Mouse (Mus musculus): ENCODE results near the gene Elmod3.
"Not testable (repeated sequence)": the region's sequence is repeated elsewhere in the genome, so short reads cannot be mapped to it uniquely, and the experiment has no call there.

Elmod3 gene

DNA sequence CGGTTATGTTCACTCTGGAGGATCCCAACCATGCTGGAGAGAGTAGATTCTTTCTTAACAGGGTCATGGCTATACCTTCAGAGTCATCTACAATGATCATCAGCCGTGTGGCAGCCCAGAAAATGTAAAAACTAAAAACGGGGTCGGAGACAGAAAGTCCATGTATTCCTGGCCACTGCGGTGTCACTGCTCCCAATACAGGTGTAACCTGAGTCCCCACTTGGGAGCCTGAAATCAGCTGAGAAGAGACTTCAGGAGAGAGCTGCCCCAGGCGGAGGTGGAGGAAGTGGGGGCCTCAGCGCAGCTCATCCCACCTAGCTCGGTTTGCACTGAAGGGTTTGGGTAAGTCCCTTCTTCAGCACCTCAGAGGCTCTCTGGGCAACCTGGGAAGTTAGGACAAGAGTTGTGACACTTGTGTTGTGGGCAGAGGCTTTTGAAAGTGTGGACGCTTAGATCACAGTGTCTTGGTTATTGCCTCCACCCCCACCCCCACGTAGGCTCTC is 60.2 kb downstream of the Elmod3 start:
- no peak for DNase-seq (ENCODE audit: extremely low spot score, low spot score)

DNA sequence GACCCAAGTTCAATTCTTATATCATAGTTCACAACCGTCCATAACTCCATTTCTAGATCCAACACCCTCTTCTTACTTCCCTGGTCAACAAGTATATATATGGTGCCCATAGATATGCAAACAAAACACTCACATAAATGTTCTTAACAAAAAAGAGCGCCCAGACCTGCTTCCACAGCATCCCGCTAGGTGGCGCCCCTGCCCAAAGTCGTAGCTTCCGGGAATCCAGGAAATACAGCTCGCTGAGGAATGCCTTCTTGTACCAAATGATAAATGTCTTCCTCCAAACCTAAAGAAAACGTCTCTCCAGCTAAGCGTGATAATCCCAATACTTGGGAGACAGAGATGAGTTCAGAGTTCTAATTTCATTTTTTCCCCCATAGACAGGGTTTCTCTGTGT is 63.0 kb downstream of the Elmod3 start:
- DNase-seq (ENCODE audit: extremely low spot score, low spot score) = peak; percentile 81

DNA sequence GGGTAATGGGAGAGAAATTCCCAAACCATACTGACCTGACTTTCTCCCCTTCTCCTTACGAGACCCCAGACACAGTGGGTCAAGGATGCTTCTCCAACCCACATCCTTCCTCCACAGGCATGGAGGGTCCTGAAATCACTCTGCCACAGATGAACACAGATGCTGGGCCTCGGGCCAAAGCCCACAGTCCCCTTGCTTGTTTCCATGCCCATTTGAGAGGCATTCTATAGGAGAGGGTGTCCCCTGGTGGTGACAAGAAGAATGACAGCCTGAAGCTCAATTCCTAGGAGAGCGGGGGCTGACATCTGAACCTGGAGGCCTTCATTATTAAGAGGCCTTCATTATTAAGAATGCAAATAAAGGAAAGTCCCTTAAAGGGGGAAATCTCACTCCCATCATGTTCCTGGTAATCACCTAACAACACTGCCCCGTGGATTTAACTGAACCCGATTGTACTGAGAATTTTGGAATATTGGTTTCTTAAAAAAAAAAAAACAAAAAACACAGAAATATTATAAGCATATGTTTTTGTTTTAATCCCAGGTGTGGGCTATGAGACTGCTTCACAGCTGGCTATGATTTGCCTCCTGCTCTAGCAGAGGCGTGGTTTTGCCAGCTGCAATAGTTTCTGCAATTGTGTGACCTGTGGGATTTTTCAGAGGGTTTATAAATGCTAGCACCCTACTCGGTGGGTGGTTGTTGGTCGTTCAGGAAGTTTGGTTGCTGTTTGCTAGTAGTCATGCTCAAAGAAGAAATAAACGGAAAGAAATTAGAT is 64.0 kb downstream of the Elmod3 start:
- DNase-seq (ENCODE audit: extremely low spot score, low spot score) = peak; percentile 68

DNA sequence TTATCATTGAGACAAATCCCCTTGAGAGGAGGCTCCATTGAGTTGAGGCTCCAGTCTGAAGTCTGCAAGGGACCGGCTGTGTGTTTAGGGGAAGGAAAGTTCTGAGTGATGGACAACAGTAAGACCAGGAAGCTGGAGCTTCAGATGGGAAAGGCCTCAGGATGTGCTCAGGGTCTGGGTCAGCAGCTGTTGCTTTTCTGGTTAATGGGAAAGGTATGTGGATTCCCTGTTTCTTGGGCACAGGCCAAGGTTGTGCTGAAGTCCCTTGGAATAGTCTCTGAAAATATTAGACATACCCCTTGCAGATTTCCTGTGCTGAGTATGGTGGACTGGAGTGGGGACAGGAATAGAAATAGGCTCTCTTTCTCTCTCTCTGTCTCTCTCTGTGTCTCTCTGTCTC is 64.7 kb downstream of the Elmod3 start:
- not testable (repeated sequence) for DNase-seq (ENCODE audit: extremely low spot score, low spot score)

DNA sequence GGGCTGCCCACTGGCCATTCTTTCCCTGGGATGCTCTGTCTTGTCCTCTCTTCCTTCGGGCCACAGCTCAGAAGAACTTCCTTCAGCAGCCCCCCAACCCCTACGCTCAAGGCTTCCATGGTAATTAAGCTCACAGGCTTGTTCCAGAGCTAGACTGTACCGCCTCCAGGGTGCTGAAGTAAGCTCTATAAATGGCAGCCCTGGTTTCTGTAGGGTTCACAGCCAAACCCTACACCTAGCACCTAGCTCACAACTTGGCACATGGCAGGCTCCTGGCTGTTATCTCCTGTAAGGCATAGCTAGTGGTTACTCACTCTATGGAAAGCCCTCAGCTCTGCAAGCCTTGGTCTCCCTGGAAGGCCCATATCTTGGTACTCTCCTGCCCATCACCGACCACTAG is 65.6 kb downstream of the Elmod3 start:
- no peak for DNase-seq (ENCODE audit: extremely low spot score, low spot score)

DNA sequence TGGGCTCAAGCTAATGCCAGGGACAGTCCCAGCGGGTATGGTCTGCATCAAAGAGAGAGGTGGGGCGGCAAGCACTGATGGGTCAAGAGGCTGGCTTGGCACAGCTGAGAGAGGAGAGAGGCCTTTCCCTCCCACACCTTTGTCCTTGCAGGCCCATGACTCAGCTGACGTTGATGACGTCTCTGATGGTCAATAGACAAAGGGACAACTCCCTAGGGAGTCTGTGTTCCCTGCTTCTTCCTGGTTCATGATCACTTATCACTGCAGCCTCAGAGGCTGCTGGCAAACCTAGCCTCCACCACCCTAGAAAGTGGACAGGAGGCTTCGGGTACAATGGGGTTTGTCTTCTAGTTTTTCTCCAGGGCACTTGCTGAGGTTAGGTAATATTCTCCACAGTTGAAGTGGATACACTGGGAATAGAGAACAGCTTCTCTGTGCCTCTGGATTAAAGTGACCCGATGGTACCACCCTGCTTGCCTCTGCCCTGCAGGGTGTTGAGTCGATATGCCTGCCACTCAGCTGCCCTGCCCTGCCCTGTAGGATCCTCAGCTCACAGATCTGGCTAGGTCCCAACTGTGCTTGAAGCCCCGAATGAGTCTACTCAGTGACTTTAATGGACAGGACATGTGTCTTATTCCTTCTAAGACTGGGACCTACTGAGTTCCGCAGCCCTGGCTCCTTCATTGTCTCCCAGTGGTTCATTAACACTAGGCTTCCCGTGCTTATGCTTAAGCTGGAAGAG is 69.6 kb downstream of the Elmod3 start:
- DNase-seq (ENCODE audit: extremely low spot score, low spot score) = no peak

DNA sequence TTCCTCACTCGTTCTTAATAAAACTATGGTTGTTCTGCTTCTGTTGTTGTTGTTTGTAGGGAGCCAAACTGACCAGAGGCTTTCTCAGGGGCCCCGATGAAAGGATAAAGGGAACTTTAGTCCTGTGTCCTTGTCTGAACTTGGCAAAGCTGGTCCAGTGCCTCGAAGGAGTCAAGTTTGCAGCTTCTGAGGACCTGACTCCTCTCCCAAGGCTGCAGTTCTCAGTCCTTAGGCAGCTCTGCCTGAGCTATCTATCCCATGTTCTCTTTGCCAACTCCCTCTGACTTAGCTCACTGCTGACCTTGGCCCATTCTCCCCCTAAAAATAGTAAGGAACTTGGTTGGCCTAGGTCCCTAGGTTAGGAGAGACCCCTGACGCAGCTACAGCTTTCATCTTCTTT is 71.1 kb downstream of the Elmod3 start:
- no peak for DNase-seq (ENCODE audit: extremely low spot score, low spot score)

DNA sequence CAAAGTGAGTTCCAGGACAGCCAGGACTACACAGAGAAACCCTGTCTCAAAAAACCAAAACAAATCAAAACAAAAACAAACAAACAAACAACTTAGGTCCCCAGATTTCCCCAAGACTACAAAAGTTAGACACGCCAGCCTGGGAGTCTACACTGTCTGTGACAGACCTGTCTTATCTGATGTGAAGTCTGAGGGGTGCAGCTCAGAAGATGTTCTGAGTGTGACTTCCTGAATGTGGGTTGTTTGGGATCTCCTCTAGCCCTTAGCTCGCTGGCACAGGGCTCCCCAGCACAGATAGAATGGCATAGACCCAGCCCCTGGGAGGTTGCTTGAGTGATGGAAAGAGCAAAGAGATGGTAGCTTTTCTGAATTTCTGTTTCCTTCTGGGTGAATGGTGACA is 74.1 kb downstream of the Elmod3 start:
- DNase-seq (ENCODE audit: extremely low spot score, low spot score) = no peak

DNA sequence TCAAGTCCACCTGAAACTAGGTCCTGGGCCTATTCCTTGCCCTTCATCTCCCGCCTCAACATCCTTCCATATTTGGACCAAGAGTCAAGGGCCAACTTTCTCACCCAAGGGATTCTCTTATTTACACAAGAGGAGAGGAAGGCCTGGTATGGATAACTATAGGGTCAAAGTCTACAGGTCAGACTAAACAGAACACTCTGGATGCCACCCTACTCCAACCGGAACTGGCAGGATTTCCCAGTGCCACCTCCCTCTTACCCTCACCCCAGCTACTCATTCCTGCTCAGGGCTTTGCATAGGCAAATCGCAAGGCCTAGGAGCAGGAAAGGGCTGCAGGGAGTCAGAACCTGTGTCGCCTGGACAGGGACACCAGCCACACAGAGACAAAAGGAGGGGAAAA is 75.0 kb downstream of the Elmod3 start:
- no peak for DNase-seq (ENCODE audit: extremely low spot score, low spot score)

DNA sequence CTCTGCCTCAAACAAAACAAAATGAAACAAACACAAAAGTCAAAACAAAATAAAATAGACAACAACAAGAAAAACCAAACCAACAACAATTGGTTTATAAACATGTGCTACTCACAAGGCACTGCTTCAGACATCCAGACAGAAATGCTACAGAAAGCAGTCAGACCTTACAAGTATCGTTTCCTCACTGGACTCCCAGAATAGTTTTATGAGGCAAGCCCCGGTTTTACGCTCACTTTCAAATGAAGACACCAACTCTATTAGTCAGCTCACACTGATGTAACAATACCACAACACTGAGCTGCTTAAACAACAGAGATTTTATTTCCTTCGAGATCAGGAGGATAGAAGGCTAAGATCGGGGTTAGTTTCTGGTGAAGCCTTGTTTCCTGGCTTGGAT is 75.9 kb downstream of the Elmod3 start:
- no peak for DNase-seq (ENCODE audit: extremely low spot score, low spot score)

DNA sequence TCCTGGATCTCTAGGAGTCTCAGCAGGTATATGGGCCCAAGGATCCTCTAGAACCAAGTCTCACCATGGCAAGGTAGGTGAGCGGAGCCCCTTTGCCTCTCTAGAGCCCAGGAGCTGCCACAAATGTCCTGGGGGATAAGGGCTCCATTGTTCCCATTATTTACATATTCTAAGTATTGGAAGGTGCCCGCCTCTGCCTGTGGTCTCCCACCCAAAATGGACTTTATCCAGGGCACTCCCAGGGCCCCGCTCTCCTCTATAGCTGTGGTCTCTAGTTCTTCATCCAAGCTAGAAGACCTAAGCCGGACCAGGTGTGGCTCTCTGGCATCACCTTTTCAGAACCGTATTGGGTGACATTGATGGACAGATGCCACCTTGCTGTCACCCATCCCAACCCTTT is 76.6 kb downstream of the Elmod3 start, which contains the start of gene Sh2d6:
Gene Sh2d6 (minus strand): TSS at position 101 of the 400 bp plus-strand sequence.
- no peak for DNase-seq (ENCODE audit: extremely low spot score, low spot score)

DNA sequence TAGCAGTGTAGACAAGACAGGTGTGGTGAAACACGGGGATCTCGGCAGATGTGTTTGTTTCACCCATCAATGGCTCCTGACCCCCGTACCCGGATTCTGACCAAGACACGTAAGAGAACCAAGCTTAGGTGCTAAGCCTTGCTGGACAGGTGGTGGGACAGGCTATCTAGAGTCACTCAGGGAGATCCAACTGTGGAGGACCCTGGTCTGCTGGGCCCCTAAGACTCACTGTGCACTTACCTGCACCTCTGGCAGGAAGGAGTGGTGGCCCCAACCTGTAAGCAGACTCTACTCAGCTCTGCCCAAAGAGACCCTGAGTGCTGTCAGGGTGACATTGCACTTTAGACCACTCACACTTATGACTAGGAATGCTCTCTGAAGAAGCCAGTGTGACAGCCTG is 77.3 kb downstream of the Elmod3 start:
- no peak for DNase-seq (ENCODE audit: extremely low spot score, low spot score)

DNA sequence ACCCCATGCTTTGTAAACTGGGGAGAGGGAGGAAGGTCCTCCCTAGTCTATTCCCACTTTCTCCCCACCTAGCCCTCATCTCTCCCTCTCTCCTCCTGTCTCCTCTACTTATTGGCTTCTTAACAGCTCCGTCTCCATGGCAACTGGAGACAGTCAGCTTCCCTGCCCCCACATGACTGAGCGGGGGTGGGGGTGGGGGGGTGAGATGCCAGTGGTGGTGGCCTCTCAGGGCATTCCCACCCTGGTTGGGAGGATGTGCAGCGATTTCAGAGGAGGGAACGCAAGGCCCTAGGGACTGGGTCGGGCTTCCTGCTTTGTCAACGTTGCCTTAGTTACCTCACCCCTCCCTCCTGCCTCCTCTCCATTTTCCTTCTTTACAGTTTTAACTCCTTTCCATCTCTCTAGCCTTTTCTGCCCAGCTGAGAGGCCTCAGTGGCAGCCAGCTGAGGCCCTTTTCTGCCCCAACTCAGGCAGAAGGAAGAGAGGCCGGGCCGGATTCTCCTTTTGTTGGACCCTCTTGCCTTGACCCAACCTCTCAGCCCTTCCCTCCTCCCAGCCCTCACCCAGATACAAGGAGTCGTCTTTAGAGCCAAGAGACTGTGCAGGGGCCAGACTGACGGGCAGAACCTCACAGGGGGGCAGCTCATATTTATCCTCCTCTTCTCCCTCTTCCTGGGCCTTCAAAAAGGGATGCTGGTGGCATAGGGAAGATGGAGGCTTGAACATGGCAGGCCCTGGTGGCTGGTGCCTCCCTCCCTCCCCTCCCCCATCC is 78.1 kb downstream of the Elmod3 start:
- DNase-seq (ENCODE audit: extremely low spot score, low spot score) = peak; percentile 68

DNA sequence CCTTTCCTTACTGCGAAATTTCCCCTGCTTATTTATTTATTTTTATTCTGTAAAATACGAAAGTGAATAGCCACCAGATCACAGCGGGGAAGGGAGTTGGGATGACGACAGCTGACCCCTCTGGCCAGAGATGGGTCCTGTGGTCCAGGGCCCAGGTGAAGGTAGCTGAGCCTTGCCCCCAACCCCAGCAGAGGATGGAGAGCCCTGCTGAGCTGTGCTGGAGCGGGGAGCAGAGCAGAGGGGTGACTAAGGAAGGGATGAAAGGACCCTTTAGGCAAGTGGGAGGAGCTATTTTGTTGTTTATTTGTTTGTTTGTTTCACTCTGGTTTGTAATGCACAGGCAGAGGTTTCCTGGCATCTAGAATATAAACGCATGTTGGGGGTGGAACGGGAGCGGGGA is 78.9 kb downstream of the Elmod3 start:
- DNase-seq (ENCODE audit: extremely low spot score, low spot score) = no peak

DNA sequence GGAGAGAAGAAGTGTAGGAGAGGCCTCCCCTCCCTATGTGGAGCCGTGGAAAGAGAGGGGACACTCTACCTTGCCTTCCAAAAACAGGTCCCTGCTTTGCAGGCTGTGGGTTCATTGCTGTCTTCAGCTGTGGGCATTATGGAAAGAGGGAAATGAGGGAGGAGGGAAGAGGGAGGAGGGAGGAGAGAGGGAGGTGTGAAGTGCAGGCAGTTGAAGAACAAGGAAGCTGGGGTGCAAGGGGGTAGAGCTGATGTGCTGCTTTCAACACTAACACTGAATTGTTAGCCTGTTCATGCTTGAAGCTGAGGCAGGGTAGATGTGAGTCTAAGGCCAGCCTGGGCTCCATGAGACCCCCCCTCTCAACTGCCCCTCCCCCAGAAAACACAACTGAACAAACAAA is 79.4 kb downstream of the Elmod3 start:
- no peak for DNase-seq (ENCODE audit: extremely low spot score, low spot score)

Data from neural tube, embryonic 10.5 days (tissue).